Mouse (Mus musculus): ENCODE results near the gene Peli1.

- TF ChIP-seq CTCF (IDR thresholded peaks at IDR 0.05; ENCODE audit: extremely low read depth, insufficient read depth, insufficient read length, insufficient replicate concordance) (no peak), POLR2A (IDR thresholded peaks at IDR 0.05; ENCODE audit: low read depth, low read length) (no peak)
Measured at GRCm38 (mm10) chr11:21172281-21172680, 81.2 kb downstream of the Peli1 start.

Measured in spleen, adult 2 months (tissue).